Mouse (Mus musculus): ENCODE results near the gene Lsm5. TPM values are rescaled to one million over a fixed set of nuclear protein-coding genes. Genes with fewer than 3 reads are reported as not detected.

The Lsm5 gene
- 148 and 181 TPM in 2 replicates for polyA plus RNA-seq (2015; fragmentation: Nextera tagmentation; extraction: Ambion mirVana)

- peak within 1 kb of the TSS; percentile 88 for H3K4me3 ChIP-seq (replicated peaks)
- peak within 1 kb of the TSS; percentile 60 for H3K27ac ChIP-seq
- H3K9me3 ChIP-seq (replicated peaks) = 0 out of 2 replicates have a peak, but pooled peaks cover 5% of the 10 kb centered on the region
- peak within 1 kb of the TSS; percentile 65 for H3K4me2 ChIP-seq
- peak within 1 kb of the TSS; percentile 69 for H3K9ac ChIP-seq
- H3K27me3 ChIP-seq = no peaks in the 10 kb centered on the region
- 0 out of 2 replicates have a peak, but pooled peaks cover 4% of the 10 kb centered on the region for H3K36me3 ChIP-seq
- ATAC-seq (replicated peaks; ENCODE audit: low FRiP score) = peak; percentile 94
- under 1% methylated on average over 46 of the region's 46 CpGs for whole genome bisulfite sequencing
- peaks cover 2% of the 10 kb centered on the region; the same call in 1 of the 2 replicates for H3K4me1 ChIP-seq
Observed at GRCm38 (mm10) chr6:56703931-56704900, at the start of gene Lsm5. TSS of gene Lsm5 (minus strand) at chr6:56704710.

GRCm38 (mm10) chr6:56753719-56754118 is 49.2 kb upstream of the Lsm5 start:
- Histone ChIP-seq H3K9me3 (replicated peaks) (no peaks in the 10 kb centered on the region), H3K4me3 (replicated peaks) (no peak overlapping the region), H3K27me3 (no peaks in the 10 kb centered on the region), H3K4me2 (no peak overlapping the region), H3K36me3 (peaks cover 57% of the 10 kb centered on the region), H3K4me1 (no peaks in the 10 kb centered on the region), H3K27ac (no peak overlapping the region), H3K9ac (no peak overlapping the region)
- 93% methylated on average over 3 of the region's 3 CpGs for WGBS
- ATAC-seq (replicated peaks; ENCODE audit: low FRiP score) = no peak

GRCm38 (mm10) chr6:56745950-56746543 is 41.5 kb upstream of the Lsm5 start:
- Histone ChIP-seq H3K4me2 (no peak overlapping the region), H3K27ac (no peak overlapping the region; the same call in 1 of the 2 replicates), H3K27me3 (no peaks in the 10 kb centered on the region), H3K36me3 (peaks cover 31% of the 10 kb centered on the region), H3K4me1 (no peaks in the 10 kb centered on the region), H3K9me3 (replicated peaks) (no peaks in the 10 kb centered on the region), H3K9ac (no peak overlapping the region), H3K4me3 (replicated peaks) (no peak overlapping the region)
- WGBS = 65% methylated on average over 5 of the region's 5 CpGs
- no peak for ATAC-seq (replicated peaks; ENCODE audit: low FRiP score)

GRCm38 (mm10) chr6:56732545-56732944 is 28.0 kb upstream of the Lsm5 start:
- H3K27me3 ChIP-seq = no peaks in the 10 kb centered on the region
- 83% methylated on average over 2 of the region's 2 CpGs for WGBS
- H3K27ac ChIP-seq = no peak overlapping the region
- no peak for ATAC-seq (replicated peaks; ENCODE audit: low FRiP score)
- no peaks in the 10 kb centered on the region for H3K4me1 ChIP-seq
- no peaks in the 10 kb centered on the region for H3K9me3 ChIP-seq (replicated peaks)
- H3K36me3 ChIP-seq = peaks cover 79% of the 10 kb centered on the region
- no peak overlapping the region for H3K9ac ChIP-seq
- no peak overlapping the region for H3K4me3 ChIP-seq (replicated peaks)
- no peak overlapping the region for H3K4me2 ChIP-seq

- H3K4me2 ChIP-seq = no peak overlapping the region
- 33% methylated on average over 3 of the region's 3 CpGs for WGBS
- H3K4me1 ChIP-seq = peaks cover 15% of the 10 kb centered on the region
- H3K9ac ChIP-seq = no peak overlapping the region
- H3K4me3 ChIP-seq (replicated peaks) = no peak overlapping the region
- 0 out of 2 replicates have a peak overlapping the region, but pooled peaks have one; percentile 6 for H3K27ac ChIP-seq
- no peaks in the 10 kb centered on the region for H3K9me3 ChIP-seq (replicated peaks)
- ATAC-seq (replicated peaks; ENCODE audit: low FRiP score) = 0 out of 2 replicates have a peak, but pooled peaks have one; percentile 33
- no peaks in the 10 kb centered on the region for H3K27me3 ChIP-seq
- peaks cover 20% of the 10 kb centered on the region for H3K36me3 ChIP-seq
Observed at GRCm38 (mm10) chr6:56720877-56721276, 16.4 kb upstream of the Lsm5 start.

- H3K4me3 ChIP-seq (replicated peaks) = no peak overlapping the region
- peaks cover 17% of the 10 kb centered on the region for H3K4me1 ChIP-seq
- no peak for ATAC-seq (replicated peaks; ENCODE audit: low FRiP score)
- WGBS = 74% methylated on average over 1 of the region's 1 CpGs
- no peak overlapping the region for H3K9ac ChIP-seq
- no peak overlapping the region for H3K4me2 ChIP-seq
- no peaks in the 10 kb centered on the region for H3K9me3 ChIP-seq (replicated peaks)
- peaks cover 7% of the 10 kb centered on the region for H3K36me3 ChIP-seq
- no peak overlapping the region for H3K27ac ChIP-seq
- no peaks in the 10 kb centered on the region for H3K27me3 ChIP-seq
Observed at GRCm38 (mm10) chr6:56719071-56719470, 14.6 kb upstream of the Lsm5 start.

GRCm38 (mm10) chr6:56715270-56715666 is 10.8 kb upstream of the Lsm5 start:
- no peak for ATAC-seq (replicated peaks; ENCODE audit: low FRiP score)
- H3K27ac ChIP-seq = peak overlapping the region; percentile 98
- under 1% methylated on average over 25 of the region's 25 CpGs for WGBS
- H3K4me3 ChIP-seq (replicated peaks) = peak overlapping the region; percentile 89
- H3K4me1 ChIP-seq = peaks cover 11% of the 10 kb centered on the region
- no peaks in the 10 kb centered on the region for H3K9me3 ChIP-seq (replicated peaks)
- H3K9ac ChIP-seq = peak overlapping the region; percentile 84
- no peaks in the 10 kb centered on the region for H3K36me3 ChIP-seq
- H3K27me3 ChIP-seq = no peaks in the 10 kb centered on the region
- H3K4me2 ChIP-seq = peak overlapping the region; percentile 68

GRCm38 (mm10) chr6:56714574-56715269 is 10.2 kb upstream of the Lsm5 start, which contains the start of gene Avl9:
TSS of gene Avl9 (plus strand) at chr6:56714899.
- WGBS = under 1% methylated on average over 64 of the region's 64 CpGs
- Histone ChIP-seq H3K9me3 (replicated peaks) (no peaks in the 10 kb centered on the region), H3K9ac (peak within 1 kb of the TSS; percentile 84), H3K27me3 (no peaks in the 10 kb centered on the region), H3K4me3 (replicated peaks) (peak within 1 kb of the TSS; percentile 89), H3K36me3 (no peaks in the 10 kb centered on the region), H3K4me2 (peak within 1 kb of the TSS; percentile 68), H3K4me1 (peaks cover 11% of the 10 kb centered on the region), H3K27ac (peak within 1 kb of the TSS; percentile 98)
- peak; percentile 99 for ATAC-seq (replicated peaks; ENCODE audit: low FRiP score)

- WGBS = 47% methylated on average over 7 of the region's 7 CpGs
- Histone ChIP-seq H3K36me3 (no peaks in the 10 kb centered on the region), H3K4me3 (replicated peaks) (peak overlapping the region; percentile 89), H3K4me2 (peak overlapping the region; percentile 68), H3K27me3 (no peaks in the 10 kb centered on the region), H3K27ac (no peak overlapping the region; the same call in 1 of the 2 replicates), H3K4me1 (peaks cover 11% of the 10 kb centered on the region), H3K9me3 (replicated peaks) (no peaks in the 10 kb centered on the region), H3K9ac (no peak overlapping the region)
- ATAC-seq (replicated peaks; ENCODE audit: low FRiP score) = no peak
Observed at GRCm38 (mm10) chr6:56714186-56714573, 9.7 kb upstream of the Lsm5 start.

GRCm38 (mm10) chr6:56692445-56692844 is 12.1 kb downstream of the Lsm5 start:
- no peak overlapping the region for H3K4me3 ChIP-seq (replicated peaks)
- H3K27ac ChIP-seq = no peak overlapping the region
- no peak overlapping the region for H3K9ac ChIP-seq
- no peaks in the 10 kb centered on the region for H3K36me3 ChIP-seq
- no peaks in the 10 kb centered on the region for H3K27me3 ChIP-seq
- H3K9me3 ChIP-seq (replicated peaks) = no peaks in the 10 kb centered on the region
- H3K4me1 ChIP-seq = no peaks in the 10 kb centered on the region
- WGBS = 80% methylated on average over 4 of the region's 4 CpGs
- no peak for ATAC-seq (replicated peaks; ENCODE audit: low FRiP score)
- no peak overlapping the region for H3K4me2 ChIP-seq

GRCm38 (mm10) chr6:56691205-56691604 is 13.3 kb downstream of the Lsm5 start:
- H3K4me1 ChIP-seq = no peaks in the 10 kb centered on the region

More at GRCm38 (mm10) chr6:56691205-56691604, 13.3 kb downstream of the Lsm5 start:
- Histone ChIP-seq H3K4me3 (replicated peaks) (no peak overlapping the region), H3K9ac (no peak overlapping the region), H3K9me3 (replicated peaks) (no peaks in the 10 kb centered on the region), H3K27me3 (no peaks in the 10 kb centered on the region), H3K27ac (no peak overlapping the region), H3K4me2 (no peak overlapping the region), H3K36me3 (no peaks in the 10 kb centered on the region)
- 3% methylated on average over 2 of the region's 2 CpGs for WGBS
- ATAC-seq (replicated peaks; ENCODE audit: low FRiP score) = peak; percentile 81

All from kidney, embryonic 15.5 days (tissue).